Mouse (Mus musculus) lung, embryonic 16.5 days (tissue): ENCODE measurements around the gene Gm4778. TPM values are rescaled to one million over a fixed set of nuclear protein-coding genes. Genes with fewer than 3 reads are reported as not detected.

Experiments used
- polyA plus RNA-seq: library from polyadenylated mRNA; unstranded; fragments of >200 nt; fragmentation: Nextera tagmentation; extraction: Ambion mirVana; gene quantifications from 2 replicates; pipeline ENCODE4 v1.2.1, GENCODE M21; 2015

Gene Gm4778
- polyA plus RNA-seq, 1 experiment from 2014 or later, result not detected

Other genes with a start within 250 kb of the Gm4778 start
- not detected in 2 replicates for gene Gm9125, start 209.2 kb upstream of the Gm4778 start, polyA plus RNA-seq
- not detected in 2 replicates for gene Gm10697, start 191.4 kb upstream of the Gm4778 start, polyA plus RNA-seq
- gene Gm10696, start 85.8 kb upstream of the Gm4778 start, polyA plus RNA-seq, result not detected in 2 replicates
- not detected in 2 replicates for gene Gm5286, start 67.3 kb upstream of the Gm4778 start, polyA plus RNA-seq
- gene Them4, start 46.1 kb downstream of the Gm4778 start, polyA plus RNA-seq, result 10.2 TPM in 2 replicates
- gene Them5, start 78.1 kb downstream of the Gm4778 start, polyA plus RNA-seq, result 0.40 and 0.73 TPM in 2 replicates
- gene C2cd4d, start 98.4 kb downstream of the Gm4778 start, polyA plus RNA-seq, result 0.16 and 0.68 TPM in 2 replicates
- gene Rorc, start 108.8 kb downstream of the Gm4778 start, polyA plus RNA-seq, result 8.9 and 9.5 TPM in 2 replicates
- gene Lingo4, start 134.5 kb downstream of the Gm4778 start, polyA plus RNA-seq, result 0.35 and 0.44 TPM in 2 replicates
- 12.5 and 12.6 TPM in 2 replicates for gene Tdrkh, start 149.2 kb downstream of the Gm4778 start, polyA plus RNA-seq
- gene Mrpl9, start 179.3 kb downstream of the Gm4778 start, polyA plus RNA-seq, result 58.8 and 59.8 TPM in 2 replicates
- gene Oaz3, start 179.9 kb downstream of the Gm4778 start, polyA plus RNA-seq, result 0.31 and 0.49 TPM in 2 replicates
- gene Celf3, start 214.3 kb downstream of the Gm4778 start, polyA plus RNA-seq, result 2.3 and 3.3 TPM in 2 replicates
- gene Riiad1, start 216.3 kb downstream of the Gm4778 start, polyA plus RNA-seq, result 16.1 and 28.1 TPM in 2 replicates